Mouse (Mus musculus): ENCODE data around the gene Acaca.
"Not testable (repeated sequence)": the region's sequence is repeated elsewhere in the genome, so short reads cannot be mapped to it uniquely, and the experiment has no call there.

Gene Acaca

GRCm38 (mm10) chr11:84252425-84252824 lies 123.0 kb downstream of the Acaca start:
- DNase-seq = no peak

- no peak for DNase-seq
Observed at GRCm38 (mm10) chr11:84255879-84256278, 126.4 kb downstream of the Acaca start.

DNA sequence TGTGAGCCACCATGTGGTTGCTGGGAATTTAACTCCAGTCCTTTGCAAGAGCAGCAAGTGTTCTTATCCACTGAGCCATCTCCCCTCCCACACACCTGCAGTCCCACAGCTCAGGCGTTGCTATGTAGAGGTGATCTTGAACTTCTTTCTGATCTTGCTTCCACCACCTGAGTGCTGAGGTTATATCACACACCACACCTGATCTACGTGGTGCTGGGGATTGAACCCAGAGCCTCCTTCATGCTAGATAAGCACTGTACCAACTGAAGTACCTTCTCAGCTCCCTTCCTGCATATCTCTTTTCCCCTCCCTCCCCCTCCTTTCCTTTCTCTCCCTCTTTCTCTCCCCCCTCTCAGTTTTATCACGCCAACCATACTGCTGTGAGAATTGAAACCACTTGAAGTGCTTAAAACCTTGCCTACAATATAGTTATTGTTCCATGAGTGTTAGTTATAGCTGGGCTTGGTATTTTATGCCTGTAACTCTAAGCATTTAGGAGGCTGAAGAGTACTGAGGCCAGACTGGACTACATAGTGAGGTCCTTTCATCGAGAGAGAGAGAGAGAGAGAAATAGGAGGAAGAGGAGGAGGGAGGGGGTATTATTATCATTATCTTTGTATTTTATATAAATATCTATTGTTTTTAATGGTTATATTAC lies 128.7 kb downstream of the Acaca start:
- no peak for DNase-seq

DNA sequence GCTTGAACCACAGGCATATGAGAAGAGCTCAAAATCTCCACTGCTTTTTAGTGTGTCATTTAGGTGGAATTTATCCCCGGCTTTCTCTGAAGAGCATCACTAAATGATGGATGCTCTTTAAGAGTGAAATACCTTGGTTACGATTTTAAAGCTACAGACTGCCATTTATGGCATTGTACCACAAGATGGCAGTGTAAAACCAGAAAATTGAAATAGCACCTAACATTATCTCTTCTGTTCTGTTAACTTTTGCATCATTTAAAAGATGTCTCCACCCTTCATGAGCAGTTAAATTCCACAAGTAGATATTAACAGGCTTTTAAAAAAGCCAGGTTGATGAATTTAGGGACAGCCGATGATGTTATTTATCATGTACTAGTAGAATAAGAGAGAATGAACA lies 135.0 kb downstream of the Acaca start:
- no peak for DNase-seq

GRCm38 (mm10) chr11:84268068-84268467 lies 138.6 kb downstream of the Acaca start:
- DNase-seq = peak; percentile 13 to 24

- no peak for DNase-seq
Observed at GRCm38 (mm10) chr11:84270511-84270910, 141.0 kb downstream of the Acaca start.

- no peak for DNase-seq
Observed at GRCm38 (mm10) chr11:84271948-84272347, 142.5 kb downstream of the Acaca start.

DNA sequence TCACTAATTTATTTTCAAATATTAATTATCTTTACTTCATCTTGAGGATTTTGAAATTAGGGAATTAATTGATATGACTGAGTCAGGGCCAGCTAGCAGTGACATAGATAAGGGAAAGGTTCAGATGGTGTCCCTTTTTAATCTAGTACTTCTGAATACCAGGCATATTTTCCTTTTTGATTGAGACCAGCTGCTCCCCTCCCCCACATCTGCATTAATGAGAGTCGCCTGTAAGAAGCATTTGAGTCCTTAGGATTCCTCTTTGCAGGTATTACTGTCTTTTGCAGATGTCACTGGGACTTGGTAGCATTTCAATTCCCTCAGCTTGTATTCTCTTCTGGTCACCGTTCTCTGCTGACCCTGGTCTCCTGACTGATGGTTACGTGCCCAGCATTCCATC lies 143.1 kb downstream of the Acaca start:
- no peak for DNase-seq

DNA sequence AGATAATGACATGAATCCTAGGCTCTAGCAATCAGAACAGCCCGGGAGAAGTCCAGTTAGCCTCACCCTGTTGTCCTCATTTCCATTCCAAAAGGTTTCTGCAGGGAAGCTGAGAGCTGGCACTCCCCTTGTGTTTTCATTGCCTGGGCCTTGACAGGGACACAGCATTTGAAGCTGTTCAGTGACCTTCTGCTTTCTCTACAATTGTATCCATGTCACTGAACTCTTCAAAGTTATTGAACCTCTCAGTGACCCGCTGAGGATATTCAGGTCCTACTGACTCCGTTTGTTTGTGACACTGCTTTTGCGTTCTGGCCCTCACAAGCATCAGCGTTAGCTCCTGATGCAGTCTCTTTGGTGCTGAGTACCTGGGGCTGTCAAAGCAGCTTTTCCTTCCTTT lies 147.5 kb downstream of the Acaca start:
- DNase-seq = no peak

DNA sequence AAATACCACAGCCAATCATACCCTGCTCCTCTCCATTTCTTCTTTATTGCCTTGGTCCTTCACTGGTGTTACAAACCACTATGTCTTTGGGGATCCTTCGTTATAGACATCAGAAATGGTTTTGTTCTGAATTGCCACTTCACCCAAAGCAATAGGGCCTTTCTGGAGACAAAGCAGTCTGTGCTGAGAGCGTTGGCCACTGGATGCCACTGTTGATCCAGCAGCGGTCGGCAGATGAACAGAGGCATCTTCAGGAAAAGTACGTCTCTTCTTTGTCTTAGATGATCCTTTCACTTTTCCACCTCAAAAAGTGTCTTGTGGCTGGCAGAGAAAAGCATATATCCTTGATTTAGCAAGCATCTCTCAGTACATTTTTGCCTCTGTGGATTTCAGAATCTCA lies 151.8 kb downstream of the Acaca start:
- DNase-seq = no peak

- DNase-seq = no peak
Observed at GRCm38 (mm10) chr11:84282944-84283703, 153.7 kb downstream of the Acaca start.

DNA sequence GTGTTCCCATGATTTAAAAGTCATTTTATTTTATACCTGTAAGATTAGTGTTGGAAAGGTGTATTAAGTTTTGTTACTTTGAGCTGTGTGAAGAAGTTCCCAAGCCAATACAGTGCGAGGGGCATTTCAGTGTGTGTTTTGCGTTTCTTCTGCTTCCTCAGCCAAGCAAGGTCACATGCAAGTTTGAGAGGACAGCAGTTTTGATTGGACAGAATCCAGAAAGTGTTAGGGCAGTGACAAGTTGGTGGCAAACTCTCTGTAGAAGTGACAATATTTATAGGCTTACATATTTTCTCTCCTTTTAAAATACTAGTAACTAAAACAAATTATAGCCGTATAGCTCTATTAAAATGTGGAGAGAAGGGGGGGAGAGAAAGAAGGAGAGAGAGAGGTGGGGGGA lies 161.3 kb downstream of the Acaca start:
- no peak for DNase-seq

DNA sequence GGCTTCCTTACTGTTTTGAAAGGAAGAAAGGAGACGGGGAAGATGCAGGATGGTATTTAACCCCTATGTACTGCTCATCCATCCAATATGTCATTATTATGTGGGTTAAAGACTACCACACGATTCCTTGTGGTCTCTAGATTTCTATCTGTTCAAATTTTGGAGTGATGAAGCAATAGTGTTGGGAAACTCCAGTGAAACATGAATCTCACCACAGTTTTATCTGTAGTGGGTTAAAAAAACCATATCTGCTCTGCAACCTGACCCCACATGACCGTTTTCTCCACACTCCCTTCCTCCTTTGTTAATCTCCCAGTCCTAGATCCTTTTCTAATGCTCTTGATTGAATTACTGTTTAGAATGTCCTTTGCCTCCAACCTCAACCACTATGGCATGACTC lies 163.1 kb downstream of the Acaca start:
- no peak for DNase-seq

- no peak for DNase-seq
Observed at GRCm38 (mm10) chr11:84293288-84293687, 163.8 kb downstream of the Acaca start.

DNA sequence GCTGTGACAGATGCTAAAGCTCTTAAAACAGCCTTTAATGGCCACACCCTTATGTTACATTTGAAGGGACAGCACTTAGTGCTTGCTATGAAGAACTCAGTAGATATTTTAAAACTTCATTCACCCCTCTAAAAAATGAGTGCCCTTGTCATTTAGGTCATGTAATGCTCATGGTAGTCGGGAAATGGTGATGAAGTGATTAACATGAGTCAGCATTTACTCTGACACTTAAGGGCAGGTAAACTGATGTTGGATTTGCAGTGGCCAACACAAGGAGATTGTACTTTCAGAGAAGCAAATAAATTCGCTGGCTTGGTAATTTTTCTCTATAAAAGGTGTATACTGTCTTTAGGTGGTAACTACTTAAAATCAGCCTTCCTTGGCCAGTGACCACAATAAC lies 166.9 kb downstream of the Acaca start:
- DNase-seq = no peak

GRCm38 (mm10) chr11:84305474-84305873 lies 176.0 kb downstream of the Acaca start:
- DNase-seq = no peak

DNA sequence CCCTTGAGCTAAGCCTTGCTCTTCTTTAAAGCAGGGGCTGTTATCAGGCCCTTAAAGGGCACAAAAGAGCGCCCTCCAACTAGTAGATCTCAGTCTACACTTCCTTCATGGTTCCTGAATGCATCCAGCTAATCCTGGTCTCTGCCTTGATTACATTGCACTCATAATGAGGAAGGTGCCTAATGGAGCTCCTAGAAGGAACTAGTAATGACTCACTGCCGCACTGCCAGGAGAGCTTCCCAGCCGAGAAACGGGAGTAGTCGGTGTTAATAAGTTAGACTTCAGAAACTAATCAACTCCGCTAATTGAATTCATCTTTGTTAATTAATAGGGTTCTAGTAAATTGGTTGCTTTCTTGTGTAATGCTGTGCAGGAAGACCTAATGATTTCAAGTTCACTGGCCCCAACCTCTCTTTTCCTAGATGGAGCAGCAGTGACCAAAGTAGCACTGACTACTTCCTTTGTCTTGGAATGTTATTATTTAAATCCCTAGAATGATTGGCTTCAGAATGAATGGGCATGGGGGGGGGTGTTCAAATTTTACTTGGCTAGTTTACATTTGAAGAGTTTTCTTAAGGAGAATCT lies 176.8 kb downstream of the Acaca start:
- no peak for DNase-seq

DNA sequence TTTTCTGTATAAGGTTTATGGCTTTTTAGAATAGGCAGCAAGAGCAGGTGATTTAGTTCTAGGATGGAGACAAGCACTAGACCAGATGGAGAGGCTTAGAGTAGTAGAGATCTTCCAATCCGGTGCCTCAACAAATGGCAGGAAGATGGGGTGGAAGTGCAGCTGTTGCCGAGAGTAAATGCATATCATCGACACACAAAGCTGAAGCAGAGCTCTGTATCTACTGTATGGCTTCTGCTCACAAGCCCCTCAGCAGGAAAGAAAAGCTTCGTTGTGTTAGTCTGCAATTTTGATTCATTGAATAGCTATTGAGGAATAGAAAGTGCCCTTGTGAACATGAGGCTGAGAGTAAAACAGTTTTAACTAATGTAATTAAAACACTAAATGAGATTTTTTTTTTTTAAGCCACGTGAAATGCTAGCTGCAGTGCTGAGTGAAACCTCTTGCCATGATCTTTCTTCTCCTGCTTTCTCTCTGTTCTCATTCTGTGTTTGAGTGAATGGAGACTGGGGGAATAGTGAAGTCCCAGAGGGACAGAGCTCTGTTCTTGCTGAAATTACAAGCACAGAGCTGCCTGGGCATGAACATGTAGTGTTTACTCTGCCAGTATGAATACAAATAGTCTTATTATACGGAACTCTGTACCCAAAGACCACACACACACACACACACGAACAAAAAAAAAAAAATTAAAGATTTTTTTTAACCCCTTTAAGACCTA lies 194.7 kb downstream of the Acaca start:
- DNase-seq = no peak

DNA sequence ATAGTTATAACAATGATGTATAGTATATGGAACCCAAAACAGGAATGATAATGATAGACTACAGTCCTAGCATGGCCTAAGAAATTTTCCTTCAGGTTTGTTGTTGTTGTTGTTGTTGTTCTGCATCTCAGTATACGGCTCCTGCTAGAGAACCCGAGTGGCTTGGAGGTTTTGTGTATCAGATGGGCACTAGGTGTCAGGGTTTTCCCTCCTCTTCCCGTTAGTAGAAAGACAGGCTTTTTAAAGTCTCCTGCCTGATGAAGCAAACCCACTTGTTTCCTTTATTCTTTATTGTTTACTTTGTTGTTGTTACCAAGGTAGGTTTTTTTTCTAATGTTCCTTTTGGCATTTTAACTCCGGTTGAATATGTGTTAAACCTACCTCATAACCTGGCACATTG lies 197.6 kb downstream of the Acaca start:
- no peak for DNase-seq

GRCm38 (mm10) chr11:84332384-84332783 lies 202.9 kb downstream of the Acaca start:
- no peak for DNase-seq

- no peak for DNase-seq
Observed at GRCm38 (mm10) chr11:84332860-84333259, 203.4 kb downstream of the Acaca start.

DNA sequence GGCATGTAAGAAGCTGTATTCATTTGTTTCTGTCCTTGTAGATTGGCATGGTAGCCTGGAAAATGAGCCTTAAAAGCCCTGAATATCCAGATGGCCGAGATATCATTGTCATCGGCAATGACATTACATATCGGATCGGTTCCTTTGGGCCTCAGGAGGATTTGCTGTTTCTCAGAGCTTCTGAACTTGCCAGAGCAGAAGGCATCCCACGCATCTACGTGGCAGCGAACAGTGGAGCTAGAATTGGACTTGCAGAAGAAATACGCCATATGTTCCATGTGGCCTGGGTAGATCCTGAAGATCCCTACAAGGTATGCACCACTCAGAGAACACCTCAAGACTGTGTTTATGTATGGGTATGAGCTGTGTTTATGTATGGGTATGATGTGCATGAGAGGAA lies 208.8 kb downstream of the Acaca start:
- not testable (repeated sequence) for DNase-seq

DNA sequence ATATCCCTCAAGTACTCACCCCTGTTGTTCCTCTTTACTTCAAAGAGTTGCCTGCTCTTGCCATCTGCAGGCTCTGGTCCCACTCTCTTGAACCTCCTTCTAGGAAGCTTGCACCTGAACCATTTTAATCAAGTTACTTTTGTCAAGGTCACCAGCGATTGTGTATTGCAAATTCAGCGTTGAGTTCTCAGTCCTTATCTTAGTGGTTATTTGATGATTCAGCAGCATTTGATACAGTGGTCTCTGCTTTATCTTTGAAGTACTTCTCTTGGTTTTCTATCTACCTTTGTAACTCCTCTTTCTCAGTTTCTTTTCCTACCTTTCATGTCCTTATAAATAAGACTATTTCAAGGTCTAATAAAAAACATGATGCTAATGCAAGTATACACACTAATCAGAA lies 211.2 kb downstream of the Acaca start:
- no peak for DNase-seq

Measured in thymus, postnatal 36 days (tissue).